Mouse (Mus musculus) heart, postnatal 36 days (tissue): Measurements from ENCODE around the gene Hnrnpm. TPM values are rescaled to one million over a fixed set of nuclear protein-coding genes. Genes with fewer than 3 reads are reported as not detected.

Experiments used
- DNase-seq, 2 experiments: peaks; one replicate each; pipeline ENCODE4 v3.0.0; 2021 to 2022
- intact Hi-C: fragments of 180-260 bp; cut with DNase I; formaldehyde crosslinking; loops from one replicate; pipeline ENCODE4 v1.15.1; 2025
- total RNA-seq, 2 experiments: library from RNA; stranded (reverse); gene quantifications; 2 replicates each; pipeline ENCODE4 v1.2.3; 2021

The Hnrnpm gene
- total RNA-seq, 2 experiments from 2014 or later = 82.5 to 83.7 TPM

GRCm38 (mm10) chr17:33600831-33601230, 85.8 kb downstream of the Hnrnpm start:
- no peak for DNase-seq
- intact Hi-C loops = no loop called here

GRCm38 (mm10) chr17:33599836-33600475, 86.7 kb downstream of the Hnrnpm start:
- DNase-seq = no peak

DNA sequence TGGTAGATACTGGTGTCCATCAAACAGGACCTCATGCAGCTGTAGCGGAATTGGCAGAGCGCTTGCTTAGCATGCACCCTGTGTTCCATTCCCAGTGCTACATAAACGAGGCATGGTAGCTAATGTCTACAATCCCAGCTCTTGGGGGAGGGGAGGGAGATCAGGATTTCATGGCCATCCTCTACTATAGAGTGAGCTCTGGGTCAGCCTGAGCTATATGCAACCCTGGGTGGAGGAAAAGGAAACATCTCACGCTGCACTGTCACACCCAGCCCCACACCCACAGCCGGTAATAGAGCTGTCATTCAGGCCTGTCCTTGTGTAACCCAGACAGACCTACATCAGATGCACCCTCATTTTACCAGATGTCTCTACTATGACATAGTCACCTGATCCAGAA, 88.2 kb downstream of the Hnrnpm start:
- intact Hi-C loops = no loop called here
- no peak for DNase-seq

More at GRCm38 (mm10) chr17:33599836-33600475, 86.7 kb downstream of the Hnrnpm start:
- intact Hi-C loops = no loop called here

DNA sequence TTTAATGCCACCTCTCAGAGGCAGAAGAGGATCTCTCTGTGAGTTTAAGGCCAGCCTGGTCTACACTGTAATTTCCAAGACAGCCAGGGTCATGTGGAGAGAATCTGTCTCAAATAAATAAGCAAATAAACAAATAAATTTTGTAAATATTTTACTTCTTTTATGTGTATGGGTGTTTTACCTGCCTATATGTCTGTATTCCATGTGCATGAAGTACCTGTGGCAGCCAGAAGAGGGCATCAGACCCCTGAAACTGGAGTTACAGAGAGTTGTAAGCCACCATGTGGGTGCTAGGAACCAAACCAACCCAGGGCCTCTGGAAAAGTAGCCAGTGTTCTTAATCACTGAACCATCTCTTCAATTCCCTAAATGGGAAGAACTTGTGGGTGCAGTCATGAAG, 89.4 kb downstream of the Hnrnpm start:
- DNase-seq = no peak
- intact Hi-C loops = no loop called here

Other genes with a start within 250 kb of the Hnrnpm start
- gene Adamts10, start 162.7 kb downstream of the Hnrnpm start, total RNA-seq = 10 to 100 TPM; 18.3 to 19.7 TPM
- 1 to 10 TPM; 2.2 to 2.8 TPM for gene Myo1f, start 131.2 kb downstream of the Hnrnpm start, total RNA-seq
- 10 to 100 TPM in 1 of 2 experiments, 1 to 10 TPM in 1; 9.8 to 10.6 TPM for gene Zfp414, start 57.8 kb downstream of the Hnrnpm start, total RNA-seq
- gene Pram1, start 48.8 kb downstream of the Hnrnpm start, total RNA-seq = under 1 TPM in 1 of 2 experiments, not detected in 1; 0.22 TPM
- gene March2, start 31.8 kb upstream of the Hnrnpm start, total RNA-seq = 100 to 1,000 TPM; 141 to 157 TPM
- gene Rab11b, start 73.7 kb upstream of the Hnrnpm start, total RNA-seq = 100 to 1,000 TPM; 269 to 304 TPM
- gene Angptl4, start 95.0 kb upstream of the Hnrnpm start, total RNA-seq = 10 to 100 TPM; 18.2 to 58.8 TPM
- gene Kank3, start 123.7 kb upstream of the Hnrnpm start, total RNA-seq = 10 to 100 TPM; 55.7 to 81.7 TPM
- 100 to 1,000 TPM; 764 to 784 TPM for gene Rps28, start 137.7 kb upstream of the Hnrnpm start, total RNA-seq
- gene Ndufa7, start 137.7 kb upstream of the Hnrnpm start, total RNA-seq = 100 to 1,000 TPM; 648 to 672 TPM
- gene Cd320, start 156.2 kb upstream of the Hnrnpm start, total RNA-seq = 10 to 100 TPM; 28.6 to 34.6 TPM
- not detected for gene Gm7029, start 187.0 kb upstream of the Hnrnpm start, total RNA-seq
- 1 to 10 TPM in 1 of 2 experiments, under 1 TPM in 1; 0.87 to 1.5 TPM for gene Kifc1, start 203.8 kb upstream of the Hnrnpm start, total RNA-seq
- not detected for gene Platr17, start 218.3 kb upstream of the Hnrnpm start, total RNA-seq
- 10 to 100 TPM; 15.7 to 18.0 TPM for gene Daxx, start 222.6 kb upstream of the Hnrnpm start, total RNA-seq
- 100 to 1,000 TPM; 103 to 112 TPM for gene Tapbp, start 229.0 kb upstream of the Hnrnpm start, total RNA-seq
- gene Zbtb22, start 229.0 kb upstream of the Hnrnpm start, total RNA-seq = 10 to 100 TPM; 20.1 to 20.6 TPM
- 10 to 100 TPM; 38.7 TPM for gene Rgl2, start 242.7 kb upstream of the Hnrnpm start, total RNA-seq